Mouse (Mus musculus): Measurements from ENCODE around the gene Rap1gds1. TPM values are rescaled to one million over a fixed set of nuclear protein-coding genes. Genes with fewer than 3 reads are reported as not detected.
A peak's percentile ranks its signal among the peaks of the same experiment; 100 is the strongest.

Rap1gds1 gene
- total RNA-seq (2017), result 35.1 and 43.2 TPM in 2 replicates

DNA sequence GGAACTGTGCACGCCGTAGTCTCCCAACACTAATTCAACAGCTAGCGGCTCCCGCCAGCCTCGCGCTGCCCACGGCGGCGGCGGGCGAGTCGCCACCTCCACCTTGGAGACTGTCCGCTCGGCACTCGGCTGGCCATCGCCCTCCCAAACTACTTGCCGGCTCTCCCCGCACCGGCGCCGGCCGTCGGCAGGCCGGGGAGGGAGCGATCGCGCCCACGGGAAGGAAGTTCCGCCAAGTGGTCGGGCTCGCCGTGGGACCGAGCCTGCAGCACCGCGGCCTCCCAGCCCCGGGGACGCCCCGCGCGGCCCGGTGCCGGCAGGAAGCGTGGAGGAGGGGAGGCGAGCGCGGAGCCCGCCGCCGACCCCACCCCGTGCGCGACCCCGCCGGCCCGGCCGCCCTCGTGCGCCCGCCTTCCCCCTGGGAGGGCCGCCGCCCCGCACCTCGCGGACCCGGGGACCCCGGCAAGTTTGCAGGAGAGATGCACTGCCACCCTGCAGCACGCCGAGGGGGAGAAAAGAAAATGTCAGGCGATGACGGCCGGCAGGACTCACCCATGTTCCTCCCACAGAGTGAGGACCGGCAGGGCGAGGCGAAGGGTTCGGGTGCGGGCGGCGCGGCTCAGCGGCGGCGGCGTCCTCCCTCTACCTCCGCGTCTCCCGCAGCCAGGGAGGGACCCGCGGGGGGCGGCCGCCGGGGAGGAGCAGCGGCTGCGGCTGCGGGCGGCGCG, at the start of gene Rap1gds1:
Gene Rap1gds1, minus strand, starts transcription at position 718 of the 728 bp plus-strand sequence.
- peak; percentile 14 to 36; a peak in 2 of 4 replicates for ATAC-seq (replicated peaks in 1 of 2; ENCODE audit: insufficient read depth in 1 of 2, low FRiP score in 2 of 2, low TSS enrichment in 1 of 2, low read depth in 1 of 2, poor library complexity in 2 of 2, severe bottlenecking in 2 of 2)

GRCm38 (mm10) chr3:139118446-139118845, 43.4 kb upstream of the Rap1gds1 start:
- no peak for ATAC-seq (replicated peaks in 1 of 2; ENCODE audit: insufficient read depth in 1 of 2, low FRiP score in 2 of 2, low TSS enrichment in 1 of 2, low read depth in 1 of 2, poor library complexity in 2 of 2, severe bottlenecking in 2 of 2)

DNA sequence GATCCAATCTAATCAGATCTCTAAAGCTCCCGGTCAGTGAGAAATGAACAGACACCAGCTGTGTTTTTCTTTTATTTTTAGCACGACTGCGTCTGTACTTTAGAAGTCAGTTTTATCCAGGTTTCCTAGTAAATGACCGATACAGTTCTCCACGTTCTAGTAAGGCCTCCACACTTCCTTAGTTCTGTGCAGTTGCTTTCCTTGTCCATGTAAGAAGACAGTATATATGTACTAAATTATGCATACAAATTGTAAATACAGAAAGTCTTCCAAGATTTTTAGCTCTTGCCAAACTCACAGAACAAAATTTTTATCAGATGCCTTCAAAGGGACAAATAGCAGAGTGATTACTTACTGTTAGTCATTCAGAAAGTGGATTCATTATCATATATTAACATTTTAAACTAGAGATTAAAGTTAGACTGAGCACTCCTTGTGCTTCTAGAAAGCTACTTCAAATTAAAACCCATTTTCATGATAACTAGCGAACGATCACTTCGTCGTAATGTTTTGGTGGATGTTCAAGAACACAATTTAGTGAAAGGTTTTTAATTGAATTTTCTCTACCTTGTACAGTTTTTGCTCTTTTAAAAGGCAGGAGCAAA, 41.8 kb upstream of the Rap1gds1 start:
- ATAC-seq (replicated peaks in 1 of 2; ENCODE audit: insufficient read depth in 1 of 2, low FRiP score in 2 of 2, low TSS enrichment in 1 of 2, low read depth in 1 of 2, poor library complexity in 2 of 2, severe bottlenecking in 2 of 2), result no peak

- no peak for ATAC-seq (replicated peaks in 1 of 2; ENCODE audit: insufficient read depth in 1 of 2, low FRiP score in 2 of 2, low TSS enrichment in 1 of 2, low read depth in 1 of 2, poor library complexity in 2 of 2, severe bottlenecking in 2 of 2)
Measured at GRCm38 (mm10) chr3:139112335-139112973, 37.5 kb upstream of the Rap1gds1 start.

DNA sequence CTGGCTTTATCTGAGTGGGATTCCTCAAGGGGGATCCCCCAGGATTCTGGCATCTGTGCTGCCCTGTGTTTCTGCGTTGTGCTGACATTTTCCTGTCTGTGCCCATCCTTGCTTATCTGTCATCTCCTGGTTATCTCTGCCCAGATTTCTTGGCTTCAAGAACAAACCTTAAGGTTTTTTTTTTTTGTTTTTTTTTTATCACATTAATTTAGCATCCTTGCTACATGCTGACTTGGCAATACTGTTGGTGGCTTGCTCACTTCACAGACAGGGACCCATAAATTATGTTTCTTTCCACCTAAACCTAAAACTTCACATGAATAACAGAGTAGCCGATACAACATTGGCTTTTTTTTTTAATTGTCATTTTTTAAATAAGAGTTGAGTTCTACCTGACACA, 36.9 kb upstream of the Rap1gds1 start:
- ATAC-seq (replicated peaks in 1 of 2; ENCODE audit: insufficient read depth in 1 of 2, low FRiP score in 2 of 2, low TSS enrichment in 1 of 2, low read depth in 1 of 2, poor library complexity in 2 of 2, severe bottlenecking in 2 of 2), result no peak

GRCm38 (mm10) chr3:139108176-139108575, 33.2 kb upstream of the Rap1gds1 start:
- no peak for ATAC-seq (replicated peaks in 1 of 2; ENCODE audit: insufficient read depth in 1 of 2, low FRiP score in 2 of 2, low TSS enrichment in 1 of 2, low read depth in 1 of 2, poor library complexity in 2 of 2, severe bottlenecking in 2 of 2)

- no peak for ATAC-seq (replicated peaks in 1 of 2; ENCODE audit: insufficient read depth in 1 of 2, low FRiP score in 2 of 2, low TSS enrichment in 1 of 2, low read depth in 1 of 2, poor library complexity in 2 of 2, severe bottlenecking in 2 of 2)
Measured at GRCm38 (mm10) chr3:139103914-139104313, 28.9 kb upstream of the Rap1gds1 start.

DNA sequence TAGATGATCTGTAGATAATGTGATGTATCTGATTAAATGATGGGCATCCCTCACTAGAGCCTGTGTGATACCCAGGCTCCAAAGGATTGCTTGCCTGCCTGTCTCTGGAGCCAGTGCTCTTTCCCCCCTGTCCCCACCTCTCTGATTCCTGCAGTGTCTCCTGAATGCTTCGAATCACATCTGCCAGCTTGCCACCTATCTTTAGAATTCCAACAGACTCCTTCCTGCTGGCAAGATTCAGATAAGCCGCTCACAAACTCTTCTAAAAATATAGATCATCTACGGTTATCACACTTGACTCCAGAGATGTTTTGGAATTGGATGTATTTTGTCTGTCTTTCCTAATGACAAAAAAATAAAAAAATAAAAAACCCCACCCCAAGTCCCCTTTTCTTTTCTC, 28.3 kb upstream of the Rap1gds1 start:
- no peak for ATAC-seq (replicated peaks in 1 of 2; ENCODE audit: insufficient read depth in 1 of 2, low FRiP score in 2 of 2, low TSS enrichment in 1 of 2, low read depth in 1 of 2, poor library complexity in 2 of 2, severe bottlenecking in 2 of 2)

GRCm38 (mm10) chr3:139101941-139102340, 26.9 kb upstream of the Rap1gds1 start:
- ATAC-seq (replicated peaks in 1 of 2; ENCODE audit: insufficient read depth in 1 of 2, low FRiP score in 2 of 2, low TSS enrichment in 1 of 2, low read depth in 1 of 2, poor library complexity in 2 of 2, severe bottlenecking in 2 of 2), result peak; percentile 45 to 56; a peak in 2 of 4 replicates

- no peak for ATAC-seq (replicated peaks in 1 of 2; ENCODE audit: insufficient read depth in 1 of 2, low FRiP score in 2 of 2, low TSS enrichment in 1 of 2, low read depth in 1 of 2, poor library complexity in 2 of 2, severe bottlenecking in 2 of 2)
Measured at GRCm38 (mm10) chr3:139099284-139099683, 24.3 kb upstream of the Rap1gds1 start.

DNA sequence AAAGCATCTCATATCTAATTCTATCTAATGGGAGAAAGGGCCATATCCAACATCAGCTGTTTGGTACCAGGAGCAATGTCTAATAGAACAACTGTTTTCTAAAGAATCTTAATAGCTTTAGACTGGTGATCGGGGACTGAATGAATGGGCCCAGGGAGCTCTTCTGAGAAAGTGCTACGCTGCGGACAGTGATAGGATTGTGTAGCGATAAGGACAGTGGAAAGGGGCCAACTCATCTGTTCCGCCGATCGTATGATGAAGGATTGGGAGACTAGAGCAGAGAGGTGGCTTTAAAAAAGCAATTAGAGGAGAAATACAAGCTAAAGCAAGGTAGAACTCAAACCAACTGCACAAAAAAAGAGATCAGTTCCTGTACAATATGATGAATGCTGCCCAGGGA, 20.9 kb upstream of the Rap1gds1 start:
- no peak for ATAC-seq (replicated peaks in 1 of 2; ENCODE audit: insufficient read depth in 1 of 2, low FRiP score in 2 of 2, low TSS enrichment in 1 of 2, low read depth in 1 of 2, poor library complexity in 2 of 2, severe bottlenecking in 2 of 2)

DNA sequence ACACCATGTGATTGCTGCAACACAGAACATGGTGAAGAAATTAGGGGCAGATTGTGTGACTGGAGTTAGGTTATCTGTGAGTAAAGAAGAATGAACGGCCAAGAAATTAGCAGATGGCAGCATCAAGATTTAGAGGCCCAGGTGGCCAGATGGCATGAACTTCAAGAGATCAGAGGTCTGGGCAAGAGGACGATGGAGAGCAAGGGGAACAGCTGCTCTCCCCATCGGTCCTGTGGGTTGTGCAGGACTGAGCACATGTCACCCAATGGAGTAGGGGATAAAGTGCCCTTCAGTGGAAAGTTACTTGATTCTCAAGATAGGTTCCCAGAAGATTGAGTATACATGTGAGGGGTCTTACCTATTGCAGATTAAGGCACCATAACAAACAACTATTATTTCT, 13.5 kb upstream of the Rap1gds1 start:
- no peak for ATAC-seq (replicated peaks in 1 of 2; ENCODE audit: insufficient read depth in 1 of 2, low FRiP score in 2 of 2, low TSS enrichment in 1 of 2, low read depth in 1 of 2, poor library complexity in 2 of 2, severe bottlenecking in 2 of 2)

DNA sequence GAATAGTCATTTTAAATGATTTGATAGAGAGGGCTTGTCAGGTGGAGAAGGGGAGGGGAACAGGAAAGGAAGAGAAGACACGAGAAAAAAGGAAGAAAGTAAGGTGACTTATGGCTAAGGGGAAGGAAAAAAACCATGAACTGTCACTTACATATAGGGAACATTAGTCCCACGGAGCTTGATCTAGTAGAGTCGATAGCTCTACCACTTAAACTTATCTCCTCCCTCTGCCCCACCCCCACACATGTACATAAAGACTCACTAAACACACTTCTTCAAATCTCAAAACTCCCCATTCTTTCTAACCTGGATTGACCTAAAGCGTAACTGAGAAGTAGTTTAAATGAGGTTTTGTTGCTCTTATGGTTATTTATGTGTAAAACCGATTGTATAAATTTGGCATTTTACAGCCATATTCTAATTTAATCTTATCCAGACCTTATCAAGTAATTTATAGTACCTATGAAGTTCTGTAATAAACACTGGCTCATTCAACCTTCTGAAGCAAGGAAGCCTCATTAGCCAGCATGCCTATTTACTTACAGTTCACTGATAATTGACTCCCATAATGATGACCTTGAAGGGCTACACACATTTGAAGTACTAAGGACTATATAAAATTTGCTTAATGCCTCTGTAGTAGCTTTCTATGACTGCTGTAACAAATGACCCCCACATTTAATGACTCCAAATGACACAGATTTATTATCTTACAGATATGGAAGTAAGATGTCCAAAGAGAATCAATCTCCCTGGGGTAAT, 9.0 kb upstream of the Rap1gds1 start:
- no peak for ATAC-seq (replicated peaks in 1 of 2; ENCODE audit: insufficient read depth in 1 of 2, low FRiP score in 2 of 2, low TSS enrichment in 1 of 2, low read depth in 1 of 2, poor library complexity in 2 of 2, severe bottlenecking in 2 of 2)

- ATAC-seq (replicated peaks in 1 of 2; ENCODE audit: insufficient read depth in 1 of 2, low FRiP score in 2 of 2, low TSS enrichment in 1 of 2, low read depth in 1 of 2, poor library complexity in 2 of 2, severe bottlenecking in 2 of 2), result no peak
Measured at GRCm38 (mm10) chr3:139079831-139080230, 4.8 kb upstream of the Rap1gds1 start.

- no peak for ATAC-seq (replicated peaks in 1 of 2; ENCODE audit: insufficient read depth in 1 of 2, low FRiP score in 2 of 2, low TSS enrichment in 1 of 2, low read depth in 1 of 2, poor library complexity in 2 of 2, severe bottlenecking in 2 of 2)
Measured at GRCm38 (mm10) chr3:139078010-139078409, 3.0 kb upstream of the Rap1gds1 start.

DNA sequence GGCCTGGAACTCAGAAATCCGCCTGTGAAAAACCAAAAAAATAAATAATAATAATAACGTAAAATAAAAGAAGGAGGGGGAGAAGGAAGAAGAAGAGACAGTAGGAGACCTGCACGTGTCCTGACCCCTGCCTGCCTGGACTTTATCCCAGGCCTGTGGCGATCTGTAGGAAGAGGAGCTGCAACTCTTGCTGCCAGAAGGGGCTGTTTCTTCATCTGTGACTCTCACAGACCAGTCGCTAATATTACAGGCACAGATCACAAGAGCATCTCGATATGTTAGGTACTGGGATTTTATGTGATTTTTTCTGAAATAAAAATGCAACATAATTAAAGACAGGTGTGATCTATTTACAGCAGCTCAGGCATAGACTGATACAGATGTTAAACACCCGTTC, 1.1 kb upstream of the Rap1gds1 start:
- no peak for ATAC-seq (replicated peaks in 1 of 2; ENCODE audit: insufficient read depth in 1 of 2, low FRiP score in 2 of 2, low TSS enrichment in 1 of 2, low read depth in 1 of 2, poor library complexity in 2 of 2, severe bottlenecking in 2 of 2)

DNA sequence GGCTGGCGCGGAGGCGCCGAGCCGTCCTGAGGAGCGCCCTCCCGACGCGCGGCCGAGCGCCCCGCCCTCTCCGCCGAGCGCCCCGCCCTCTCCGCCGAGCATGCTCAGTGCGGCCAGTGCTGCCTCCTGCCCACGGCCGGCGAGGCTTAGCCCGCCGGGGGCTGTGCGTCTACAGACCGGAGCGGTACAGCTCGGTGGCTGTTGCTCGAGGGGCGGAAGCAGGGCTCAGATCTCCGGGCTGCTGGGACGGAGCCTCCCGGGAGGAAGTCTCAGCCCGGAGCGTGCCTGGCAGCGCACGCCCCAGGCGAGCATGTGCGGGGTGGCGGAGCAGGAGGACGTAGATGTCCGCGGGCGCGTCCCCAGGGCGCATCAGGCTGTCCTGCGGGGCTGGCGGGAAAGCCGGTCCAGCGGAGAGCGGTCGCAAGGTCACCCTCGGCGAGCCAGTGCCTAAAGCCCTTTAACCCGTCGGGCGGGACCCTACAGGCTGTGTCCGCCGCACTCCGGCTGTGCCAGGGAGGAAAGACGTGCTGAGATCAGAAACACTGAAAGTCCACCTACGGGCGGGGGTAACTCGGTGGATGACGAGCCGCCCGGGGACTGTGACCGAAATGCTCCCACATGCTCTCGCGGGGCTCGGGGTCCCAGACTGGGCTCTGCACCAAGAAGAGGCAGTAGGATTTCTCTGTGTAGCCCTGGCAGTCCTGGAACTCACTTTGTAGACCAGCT, 495 bp upstream of the Rap1gds1 start:
- ATAC-seq (replicated peaks in 1 of 2; ENCODE audit: insufficient read depth in 1 of 2, low FRiP score in 2 of 2, low TSS enrichment in 1 of 2, low read depth in 1 of 2, poor library complexity in 2 of 2, severe bottlenecking in 2 of 2), result peak; percentile 82 to 86

All from hematopoietic stem cell, adult 5-6 weeks (primary cell).